Mouse (Mus musculus): ENCODE data around the gene Nthl1.

DNA sequence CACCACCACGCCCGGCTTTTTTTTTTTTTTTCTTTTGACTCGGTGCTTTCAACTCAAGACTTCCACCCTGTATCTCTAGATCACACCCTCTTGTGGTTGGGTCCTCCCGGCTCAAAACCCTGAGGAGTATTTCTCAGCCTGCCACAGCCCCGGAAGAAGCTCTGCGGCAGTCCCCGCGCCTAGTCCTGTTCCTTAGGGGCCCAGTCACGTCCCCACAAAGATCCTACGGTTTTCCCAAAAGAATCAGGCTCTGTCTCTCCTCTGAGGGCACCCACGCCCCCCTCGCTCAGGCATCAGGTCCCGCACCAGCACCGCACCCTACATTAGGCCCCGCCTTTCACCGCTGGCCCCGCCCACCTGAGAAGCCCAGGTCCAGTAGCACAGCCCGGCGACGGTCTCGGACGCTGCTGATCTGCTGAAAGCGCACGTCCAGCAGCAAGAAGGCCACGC is 54.7 kb downstream of the Nthl1 start:
- TF ChIP-seq CTCF (IDR thresholded peaks at IDR 0.05; ENCODE audit: control insufficient read depth, insufficient read depth, insufficient read length) = no peak
- TF ChIP-seq FOSL1 (IDR thresholded peaks at IDR 0.05; ENCODE audit: insufficient read depth, low read length, poor library complexity, severe bottlenecking) = no peak
- TF ChIP-seq USF1 (IDR thresholded peaks at IDR 0.05; ENCODE audit: low read depth) = no peak
- TF ChIP-seq MYOG (IDR thresholded peaks at IDR 0.05; ENCODE audit: control insufficient read depth, extremely low read depth, insufficient read length) = no peak
- no peak for TF ChIP-seq MYOD1 (IDR thresholded peaks at IDR 0.05; ENCODE audit: control insufficient read depth, insufficient read length, low read depth)

Measured in C2C12 (cell line).